Mouse (Mus musculus) liver, postnatal 0 days (tissue): ENCODE data around the gene Dennd2d.

Experiments used
- CTCF ChIP-seq: sonication (generic); IDR thresholded peaks from 2 replicates; pipeline ENCODE4 v1.5.1; 2016; ENCODE audit warnings: antibody characterized with exemption, low read depth
- EP300 ChIP-seq: IDR thresholded peaks from 2 replicates; pipeline ENCODE4 v1.6.1; 2016; ENCODE audit warnings: antibody characterized with exemption, low read depth, mild to moderate bottlenecking

DNA sequence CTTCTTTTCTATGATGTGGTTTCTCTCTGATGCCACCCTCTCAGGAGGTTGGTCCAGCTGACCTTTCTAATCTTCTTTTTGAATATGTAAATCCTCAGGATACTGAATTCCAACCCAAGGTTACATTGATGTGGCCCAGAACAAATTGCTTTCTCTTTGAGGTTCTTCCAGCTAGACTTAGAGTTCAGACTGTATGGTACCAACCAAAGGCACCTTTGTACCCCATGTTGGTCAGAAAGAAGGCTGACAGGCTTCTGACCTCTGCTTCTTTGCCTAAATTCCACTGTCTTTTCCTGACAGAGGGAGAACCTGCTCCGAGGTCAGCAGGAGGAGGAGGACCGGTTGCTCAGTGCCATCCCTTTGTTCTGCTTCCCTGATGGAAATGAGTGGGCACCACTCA is 5.3 kb downstream of the Dennd2d start:
- TF ChIP-seq CTCF (no peak), EP300 (no peak)
